Mouse (Mus musculus): ENCODE data around the gene E130114P18Rik.

DNA sequence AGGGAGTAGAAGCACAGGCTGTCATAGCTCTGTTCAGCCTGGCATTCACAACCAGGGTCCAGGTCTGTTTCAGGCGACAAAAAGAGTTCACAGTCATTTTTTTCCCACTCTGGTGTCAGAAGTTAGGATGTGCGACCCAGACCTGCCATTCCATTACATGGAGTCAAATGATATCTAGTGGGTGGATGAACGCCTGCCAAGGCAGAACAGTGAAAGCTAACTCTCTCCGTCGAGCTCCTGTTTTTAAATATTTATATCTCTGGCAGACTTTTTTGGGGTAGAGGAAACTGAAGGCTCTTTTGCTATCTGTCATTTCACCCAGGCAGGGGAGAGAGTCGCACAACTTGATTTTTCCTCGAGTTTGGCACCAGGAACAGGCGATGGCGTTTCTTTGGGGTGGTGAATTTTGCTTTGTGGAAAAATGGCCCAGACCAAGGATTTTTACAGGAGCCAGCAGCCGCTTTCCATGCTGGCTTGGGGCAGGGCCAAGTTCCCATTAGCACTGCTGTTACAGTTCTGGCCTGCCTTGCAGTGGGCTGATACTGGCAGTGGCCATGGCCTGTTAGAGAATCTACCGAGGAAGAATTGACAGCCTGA, 166.5 kb downstream of the E130114P18Rik start:
- no peak for TF ChIP-seq FLI1 (IDR thresholded peaks at IDR 0.05; ENCODE audit: low read length)
- no peak for TF ChIP-seq GATA1 (IDR thresholded peaks at IDR 0.05; ENCODE audit: borderline replicate concordance, low read length)
